Mouse (Mus musculus) erythroblast, embryonic 14.5 days (primary cell): ENCODE results near the gene Sat2.

Experiments
- GATA1 ChIP-seq: IDR thresholded peaks from 2 replicates; pipeline ENCODE4 v1.6.1; 2012; ENCODE audit warnings: low read length, inconsistent platforms, mixed read lengths
- TAL1 ChIP-seq: IDR thresholded peaks from 3 replicates; pipeline ENCODE4 v1.6.1; 2012; ENCODE audit warnings: low read length, inconsistent platforms, mixed read lengths

GRCm38 (mm10) chr11:69629802-69630201 lies 8.0 kb downstream of the Sat2 start:
- TF ChIP-seq GATA1: no peak
- TF ChIP-seq TAL1: no peak
